Mouse (Mus musculus) kidney, embryonic 14.5 days (tissue): ENCODE results near the gene Olfr1342. TPM values are rescaled to one million over a fixed set of nuclear protein-coding genes. Genes with fewer than 3 reads are reported as not detected.

ENCODE experiments used
- ATAC-seq: fragments of 200-750 bp; cut with Nextera tagmentation; 2 replicates; pipeline ENCODE4 v1.8.0; 2017; ENCODE audit warnings: moderate number of reproducible peaks, mild to moderate bottlenecking, moderate TSS enrichment, moderate library complexity; ENCODE audit not compliant: low FRiP score, low TSS enrichment
- H3K27ac ChIP-seq: fragments of 300-500 bp; sonication (generic); 2 replicates; pipeline ENCODE4 v1.5.1; 2014; ENCODE audit warnings: low read depth, mild to moderate bottlenecking, low read length, moderate library complexity, mixed read lengths
- H3K27me3 ChIP-seq: fragments of 300-500 bp; sonication (generic); 2 replicates; pipeline ENCODE4 v1.6.1; 2014; ENCODE audit warnings: mild to moderate bottlenecking, low read length; ENCODE audit not compliant: control insufficient read depth, insufficient read depth
- H3K36me3 ChIP-seq: fragments of 300-500 bp; sonication (generic); 2 replicates; pipeline ENCODE4 v1.6.1; 2014; ENCODE audit warnings: low read length, mixed read lengths; ENCODE audit not compliant: control insufficient read depth, insufficient read depth
- H3K4me1 ChIP-seq: fragments of 300-500 bp; sonication (generic); 2 replicates; pipeline ENCODE4 v1.6.1; 2014; ENCODE audit warnings: low read length, mixed read lengths; ENCODE audit not compliant: control insufficient read depth, insufficient read depth
- H3K4me2 ChIP-seq: fragments of 300-500 bp; sonication (generic); replicated peaks from 2 replicates; pipeline ENCODE4 v1.6.1; 2014; ENCODE audit warnings: low read depth, mild to moderate bottlenecking, low read length
- H3K4me3 ChIP-seq: fragments of 300-500 bp; sonication (generic); 2 replicates; pipeline ENCODE4 v1.5.1; 2014; ENCODE audit warnings: mild to moderate bottlenecking, low read length
- H3K9ac ChIP-seq: fragments of 300-500 bp; sonication (generic); 2 replicates; pipeline ENCODE4 v1.6.1; 2014; ENCODE audit warnings: low read depth, mild to moderate bottlenecking, low read length, moderate library complexity
- H3K9me3 ChIP-seq: fragments of 300-500 bp; sonication (generic); 2 replicates; pipeline ENCODE4 v1.6.1; 2016; ENCODE audit warnings: low read length; ENCODE audit not compliant: control insufficient read depth
- WGBS: fragments of 180-500 bp; shearing (Covaris S2); extraction: QIAGEN DNeasy Blood & Tissue Kit; methylation state at CpG from one replicate; pipeline ENCODE4 v1.1.7; 2014; 5-methylcytosine and 5-hydroxymethylcytosine counted together
- polyA plus RNA-seq: library from polyadenylated mRNA; unstranded; fragments of >200 nt; fragmentation: Nextera tagmentation; extraction: Ambion mirVana; gene quantifications from 2 replicates; pipeline ENCODE4 v1.2.1, GENCODE M21; 2014

The Olfr1342 gene
- polyA plus RNA-seq, 1 experiment from 2014 or later = 0.15 TPM

GRCm38 (mm10) chr4:118708086-118708485 lies 15.5 kb upstream of the Olfr1342 start:
- Histone ChIP-seq H3K27me3 (peaks cover 2% of the 10 kb centered on the region; the same call in 1 of the 2 replicates), H3K4me3 (no peak overlapping the region), H3K4me1 (no peaks in the 10 kb centered on the region), H3K4me2 (no peak overlapping the region), H3K36me3 (no peaks in the 10 kb centered on the region), H3K27ac (no peak overlapping the region), H3K9ac (no peak overlapping the region), H3K9me3 (no peaks in the 10 kb centered on the region)
- ATAC-seq = no peak
- WGBS = 92% methylated on average over 5 of the region's 5 CpGs

DNA sequence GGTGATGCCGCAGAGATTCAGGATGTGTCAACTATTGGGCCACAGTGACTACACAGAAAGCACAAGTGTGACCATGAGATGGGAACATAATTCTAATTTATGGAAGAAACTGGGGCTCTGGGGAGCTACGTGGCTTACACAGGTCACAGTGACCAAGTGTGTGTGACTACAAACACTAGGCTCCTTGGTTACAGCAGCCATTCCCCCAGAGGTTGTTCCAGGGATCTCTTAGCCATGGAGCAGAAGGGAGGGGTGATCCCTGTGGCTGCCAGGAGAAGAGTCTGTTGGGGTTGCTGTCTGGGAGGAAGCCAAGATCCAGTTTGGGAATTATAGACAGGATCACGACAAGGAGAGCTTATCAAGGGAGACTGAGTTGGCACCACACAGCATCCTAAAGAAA lies 10.7 kb upstream of the Olfr1342 start, which contains the start of gene Olfr1341:
TSS of gene Olfr1341 (plus strand) at position 301 of the 400 bp plus-strand sequence.
- Histone ChIP-seq H3K9ac (no peak within 1 kb of the TSS), H3K9me3 (no peaks in the 10 kb centered on the region), H3K4me2 (no peak within 1 kb of the TSS), H3K4me1 (no peaks in the 10 kb centered on the region), H3K27ac (no peak within 1 kb of the TSS), H3K4me3 (no peak within 1 kb of the TSS), H3K27me3 (no peaks in the 10 kb centered on the region; the same call in 1 of the 2 replicates), H3K36me3 (no peaks in the 10 kb centered on the region)
- 81% methylated on average over 3 of the region's 3 CpGs for WGBS
- ATAC-seq = no peak

- H3K9me3 ChIP-seq = no peaks in the 10 kb centered on the region
- no peak overlapping the region for H3K4me2 ChIP-seq
- no peak overlapping the region for H3K4me3 ChIP-seq
- H3K36me3 ChIP-seq = no peaks in the 10 kb centered on the region
- H3K27me3 ChIP-seq = no peaks in the 10 kb centered on the region
- 45% methylated on average over 2 of the region's 2 CpGs for WGBS
- ATAC-seq = no peak
- no peak overlapping the region for H3K9ac ChIP-seq
- no peaks in the 10 kb centered on the region for H3K4me1 ChIP-seq
- no peak overlapping the region for H3K27ac ChIP-seq
These were observed 1.3 kb upstream of the Olfr1342 start for GRCm38 (mm10) chr4:118693812-118694211.

DNA sequence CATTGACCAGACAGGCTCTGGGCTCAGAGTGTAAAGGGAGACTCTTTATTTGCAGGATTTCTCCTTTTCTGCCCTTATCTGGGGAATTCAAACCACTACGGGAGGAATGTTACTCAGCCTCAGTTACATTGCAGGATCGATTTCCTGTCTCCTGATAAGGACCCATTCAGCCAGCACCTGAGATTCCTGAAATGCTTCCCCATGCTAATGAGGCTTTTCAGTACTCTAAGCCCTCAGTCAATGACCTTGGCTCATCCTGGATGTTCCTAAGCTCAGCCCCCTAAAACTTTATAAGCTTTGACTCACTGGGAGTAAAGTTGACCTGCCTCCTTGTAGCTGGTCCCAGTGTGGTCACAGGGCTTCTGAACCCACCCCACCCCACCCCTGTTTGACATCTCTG lies 5.5 kb downstream of the Olfr1342 start:
- no peak overlapping the region for H3K9ac ChIP-seq
- H3K9me3 ChIP-seq = no peaks in the 10 kb centered on the region
- H3K27me3 ChIP-seq = no peaks in the 10 kb centered on the region
- no peak for ATAC-seq
- no peaks in the 10 kb centered on the region for H3K4me1 ChIP-seq
- 54% methylated on average over 2 of the region's 2 CpGs for WGBS
- no peak overlapping the region for H3K27ac ChIP-seq
- H3K4me3 ChIP-seq = no peak overlapping the region
- H3K4me2 ChIP-seq = no peak overlapping the region
- no peaks in the 10 kb centered on the region for H3K36me3 ChIP-seq

DNA sequence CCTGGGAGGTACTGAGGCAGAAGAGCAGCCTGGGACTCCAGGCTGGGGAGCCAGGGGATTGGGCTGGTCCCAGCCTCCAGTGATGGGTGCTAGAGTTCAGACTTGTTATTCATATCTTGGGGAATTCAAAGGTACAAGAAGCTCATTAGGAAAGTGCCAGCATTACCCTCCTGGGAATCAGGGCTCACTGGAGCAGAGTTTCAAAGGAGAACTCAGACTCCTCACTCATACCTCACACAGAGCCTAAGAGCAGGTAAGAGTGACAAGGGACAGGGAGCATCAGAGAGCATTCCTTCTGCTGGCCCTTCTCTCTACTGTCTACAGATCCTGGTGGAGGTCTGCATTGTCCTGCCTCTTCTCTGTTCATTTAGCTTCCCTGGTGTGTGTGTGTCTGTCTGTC lies 33.9 kb downstream of the Olfr1342 start, which contains the start of gene Olfr62:
TSS of gene Olfr62 (plus strand) at position 301 of the 400 bp plus-strand sequence.
- Histone ChIP-seq H3K9ac (no peak within 1 kb of the TSS), H3K9me3 (no peaks in the 10 kb centered on the region), H3K4me1 (no peaks in the 10 kb centered on the region), H3K27me3 (no peaks in the 10 kb centered on the region), H3K27ac (no peak within 1 kb of the TSS), H3K4me2 (no peak within 1 kb of the TSS), H3K36me3 (no peaks in the 10 kb centered on the region), H3K4me3 (no peak within 1 kb of the TSS)
- no peak for ATAC-seq

- Histone ChIP-seq H3K27me3 (no peaks in the 10 kb centered on the region), H3K4me2 (no peak overlapping the region), H3K4me3 (no peak overlapping the region), H3K27ac (no peak overlapping the region), H3K4me1 (no peaks in the 10 kb centered on the region), H3K9me3 (no peaks in the 10 kb centered on the region), H3K36me3 (no peaks in the 10 kb centered on the region), H3K9ac (no peak overlapping the region)
- ATAC-seq = no peak
- 12% methylated on average over 2 of the region's 2 CpGs for WGBS
These were observed 47.3 kb downstream of the Olfr1342 start for GRCm38 (mm10) chr4:118645234-118645633.

- H3K27me3 ChIP-seq = no peaks in the 10 kb centered on the region
- H3K4me3 ChIP-seq = no peak overlapping the region
- no peak overlapping the region for H3K27ac ChIP-seq
- no peaks in the 10 kb centered on the region for H3K36me3 ChIP-seq
- H3K4me1 ChIP-seq = no peaks in the 10 kb centered on the region
- ATAC-seq = no peak
- H3K9me3 ChIP-seq = no peaks in the 10 kb centered on the region
- 46% methylated on average over 20 of the region's 20 CpGs for WGBS
- H3K9ac ChIP-seq = no peak overlapping the region
- no peak overlapping the region for H3K4me2 ChIP-seq
These were observed 50.0 kb downstream of the Olfr1342 start for GRCm38 (mm10) chr4:118642346-118643190.

Other genes starting within 250 kb of the Olfr1342 start
- gene Mpl, start 235.2 kb downstream of the Olfr1342 start, polyA plus RNA-seq = 0.23 TPM in 1 of 2 replicates, not detected in the other
- 24.6 and 30.4 TPM in 2 replicates for gene Tie1, start 202.7 kb downstream of the Olfr1342 start, polyA plus RNA-seq
- gene 2610528J11Rik, start 165.8 kb downstream of the Olfr1342 start, polyA plus RNA-seq = 15.5 and 15.6 TPM in 2 replicates
- gene Tmem125, start 148.7 kb downstream of the Olfr1342 start, polyA plus RNA-seq = 3.2 and 4.1 TPM in 2 replicates
- gene Cfap57, start 72.0 kb downstream of the Olfr1342 start, polyA plus RNA-seq = 0.08 and 0.17 TPM in 2 replicates
- 199 and 222 TPM in 2 replicates for gene Ebna1bp2, start 72.0 kb downstream of the Olfr1342 start, polyA plus RNA-seq
- not detected in 2 replicates for gene Olfr62, start 33.8 kb downstream of the Olfr1342 start, polyA plus RNA-seq
- gene Olfr1341, start 10.8 kb upstream of the Olfr1342 start, polyA plus RNA-seq = not detected in 2 replicates
- not detected in 2 replicates for gene Olfr1340, start 27.4 kb upstream of the Olfr1342 start, polyA plus RNA-seq
- gene Olfr1339, start 39.4 kb upstream of the Olfr1342 start, polyA plus RNA-seq = not detected in 2 replicates
- gene Olfr1338, start 66.0 kb upstream of the Olfr1342 start, polyA plus RNA-seq = not detected in 2 replicates
- not detected in 2 replicates for gene Olfr1337, start 89.8 kb upstream of the Olfr1342 start, polyA plus RNA-seq
- gene Olfr1335, start 117.2 kb upstream of the Olfr1342 start, polyA plus RNA-seq = not detected in 2 replicates
- not detected in 2 replicates for gene Olfr1333, start 143.5 kb upstream of the Olfr1342 start, polyA plus RNA-seq
- not detected in 2 replicates for gene Olfr1331, start 171.9 kb upstream of the Olfr1342 start, polyA plus RNA-seq
- not detected in 2 replicates for gene Olfr1330, start 195.8 kb upstream of the Olfr1342 start, polyA plus RNA-seq
- not detected in 2 replicates for gene Olfr1329, start 224.7 kb upstream of the Olfr1342 start, polyA plus RNA-seq
- not detected in 2 replicates for gene Olfr1328, start 245.9 kb upstream of the Olfr1342 start, polyA plus RNA-seq